10 mouse cellular contexts compared by ENCODE assay signal in genomic region chr1:183979814-183980243, GRCm38 (mm10). TPM values are rescaled to one million over a fixed set of nuclear protein-coding genes. Genes with fewer than 3 reads are reported as not detected.
A peak's percentile ranks its signal among the peaks of the same experiment; 100 is the strongest.
DNase-seq lines count a peak whose midpoint lies in the region; ATAC-seq lines count a peak whose summit lies in the region.
"Had no signal": no experiment of that assay in that cellular context is flagged by ENCODE, and none has a peak within 500 bp of the region (broad histone marks: within the 10 kb centered on the region; RNA-seq: fewer than 3 reads in every experiment).

No protein-coding gene starts in this region.

- intact Hi-C loops in heart, postnatal 25 days (cut with DNase I): no loop called here

- peak; percentile 93 for ATAC-seq in monocyte, adult 5-6 weeks (replicated peaks; ENCODE audit: insufficient number of reproducible peaks, low FRiP score, low TSS enrichment, poor library complexity, severe bottlenecking)
- no peak for ATAC-seq in inflammation-experienced regulatory T-cells, adult 6 months
- ATAC-seq: forebrain, postnatal 0 days had no signal

- peak; percentile 15 to 70 for DNase-seq in heart, adult 18-20 months
- DNase-seq in heart, postnatal 25 days (ENCODE audit: low spot score): no peak
- peak; percentile 12 for DNase-seq in thymus, postnatal 14 days
- DNase-seq in thymus, postnatal 0 days (ENCODE audit: low spot score): no peak
- DNase-seq in urinary bladder, postnatal 10 days (ENCODE audit: low spot score): no peak
- no peak for DNase-seq in cerebellum, adult 11 months
- DNase-seq: adrenal gland, postnatal 36 days; forebrain, postnatal 0 days had no signal

RNA-seq across cellular contexts. Expression of gene Dusp10, which starts 33.3 kb away (rescaled TPM):
- total RNA-seq in heart, adult 18-20 months (2021): 1 to 10 TPM; 3.6 to 5.0 TPM
- 1 to 10 TPM; 7.4 to 8.6 TPM for total RNA-seq in heart, postnatal 25 days (2021)
- polyA plus RNA-seq in thymus, postnatal 0 days (2015; fragmentation: Nextera tagmentation; extraction: Ambion mirVana): 91.6 and 101 TPM in 2 replicates
- total RNA-seq in monocyte, adult 5-6 weeks (2017): 11.6 to 25.0 TPM (median 22.9 TPM) in 3 replicates
- polyA plus RNA-seq in inflammation-experienced regulatory T-cells, adult 6 months (2017; shearing (Covaris generic)): 10 to 100 TPM; 12.4 to 22.0 (median 15.7) TPM

RNA-seq across cellular contexts. Expression of gene 1700056E22Rik, which starts 54.3 kb away (rescaled TPM):
- 1 to 10 TPM in 1 of 2 experiments, under 1 TPM in 1; 0.55 to 1.6 TPM for total RNA-seq in heart, adult 18-20 months (2021)
- under 1 TPM; 0.75 to 0.86 TPM for total RNA-seq in heart, postnatal 25 days (2021)
- polyA plus RNA-seq in thymus, postnatal 0 days (2015; fragmentation: Nextera tagmentation; extraction: Ambion mirVana): 6.2 and 8.7 TPM in 2 replicates
- total RNA-seq in monocyte, adult 5-6 weeks (2017): 1.3 to 6.6 TPM (median 1.8 TPM) in 3 replicates
- polyA plus RNA-seq in inflammation-experienced regulatory T-cells, adult 6 months (2017; shearing (Covaris generic)): under 1 TPM in 2 of 3 experiments, not detected in 1; 0.35 to 0.66 TPM
- total RNA-seq: forebrain, postnatal 0 days had no signal

Comparison
In these comparisons a context has a peak if more than half of its experiments do, and no peak if none do; other contexts are left out.
1. DNase-seq: peak in heart, adult 18-20 months (2 of 2) and thymus, postnatal 14 days (single experiment); none in heart, postnatal 25 days (single experiment), thymus, postnatal 0 days (single experiment), urinary bladder, postnatal 10 days (single experiment) and cerebellum, adult 11 months (single experiment).